Mouse (Mus musculus) gastrocnemius, adult 8-10 months (tissue): ENCODE results near the gene Il1rl1. TPM values are rescaled to one million over a fixed set of nuclear protein-coding genes. Genes with fewer than 3 reads are reported as not detected.

Experiments used
- DNase-seq, 2 experiments: peaks; one replicate each; pipeline ENCODE4 v3.0.0; 2022; ENCODE audit warnings: low spot score in 2 of 2
- total RNA-seq, 4 experiments: library from RNA; stranded (reverse); gene quantifications; 2 replicates each; pipeline ENCODE4 v1.2.4; 2022

Il1rl1 gene
- total RNA-seq, 4 experiments from 2014 or later, result 0.39 to 0.94 (median 0.52) TPM

DNA sequence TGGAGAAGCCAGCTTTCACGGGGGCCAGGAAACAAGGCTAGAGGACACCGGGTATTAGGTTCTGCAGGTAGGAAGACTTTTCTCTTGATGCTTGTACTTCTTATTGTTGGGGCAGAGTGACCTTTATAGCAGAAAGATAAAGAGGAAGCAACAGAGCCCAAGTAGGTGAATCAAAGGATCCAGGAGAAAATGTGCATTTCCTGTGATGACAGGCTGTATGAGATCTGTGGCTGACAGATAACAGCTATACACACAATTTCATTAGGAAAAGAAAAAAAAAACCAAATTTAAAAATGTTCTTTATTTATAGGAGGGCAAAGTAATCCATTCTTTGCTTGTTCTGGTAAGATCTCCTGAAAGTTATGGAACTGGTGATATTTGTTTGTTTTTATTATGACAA is 8.0 kb downstream of the Il1rl1 start:
- DNase-seq, result no peak

DNA sequence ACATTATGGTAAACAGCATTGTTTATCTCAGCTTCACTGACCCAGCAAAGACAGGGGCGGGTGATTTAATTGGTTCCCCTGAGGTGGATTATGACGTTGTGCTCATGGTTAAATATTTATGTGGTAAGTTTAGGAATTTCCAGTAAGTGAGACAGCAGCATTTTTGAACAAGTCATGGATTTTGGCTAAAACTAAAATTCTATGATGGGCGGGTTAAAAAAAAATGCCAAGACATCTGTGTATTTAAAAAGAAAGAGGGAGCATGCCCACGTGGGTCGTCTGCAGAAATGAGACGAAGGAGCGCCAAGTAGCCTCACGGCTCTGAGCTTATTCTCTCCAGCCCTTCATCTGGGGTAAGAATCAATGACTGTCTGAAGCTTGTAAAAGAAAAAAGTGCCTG is 10.1 kb downstream of the Il1rl1 start:
- no peak for DNase-seq

DNA sequence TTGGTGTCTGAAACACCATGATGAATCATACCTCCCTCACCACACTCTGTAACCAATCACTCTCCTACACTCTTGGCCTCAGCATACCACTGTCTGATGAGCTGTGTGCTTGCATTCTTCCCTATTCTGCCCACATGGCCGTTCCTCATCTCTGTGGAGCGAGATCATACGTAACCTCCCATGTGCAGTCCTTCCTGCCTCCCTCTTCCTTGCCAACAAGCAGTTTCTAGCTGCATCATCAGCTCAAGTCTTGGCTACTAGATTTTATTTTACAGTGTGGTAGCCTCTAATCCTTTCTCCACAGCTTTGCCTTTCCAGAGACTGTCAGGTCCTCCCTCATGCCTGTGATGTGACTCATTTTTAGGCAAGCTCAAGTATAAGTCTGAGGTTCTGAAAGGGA is 15.4 kb downstream of the Il1rl1 start:
- no peak for DNase-seq

DNA sequence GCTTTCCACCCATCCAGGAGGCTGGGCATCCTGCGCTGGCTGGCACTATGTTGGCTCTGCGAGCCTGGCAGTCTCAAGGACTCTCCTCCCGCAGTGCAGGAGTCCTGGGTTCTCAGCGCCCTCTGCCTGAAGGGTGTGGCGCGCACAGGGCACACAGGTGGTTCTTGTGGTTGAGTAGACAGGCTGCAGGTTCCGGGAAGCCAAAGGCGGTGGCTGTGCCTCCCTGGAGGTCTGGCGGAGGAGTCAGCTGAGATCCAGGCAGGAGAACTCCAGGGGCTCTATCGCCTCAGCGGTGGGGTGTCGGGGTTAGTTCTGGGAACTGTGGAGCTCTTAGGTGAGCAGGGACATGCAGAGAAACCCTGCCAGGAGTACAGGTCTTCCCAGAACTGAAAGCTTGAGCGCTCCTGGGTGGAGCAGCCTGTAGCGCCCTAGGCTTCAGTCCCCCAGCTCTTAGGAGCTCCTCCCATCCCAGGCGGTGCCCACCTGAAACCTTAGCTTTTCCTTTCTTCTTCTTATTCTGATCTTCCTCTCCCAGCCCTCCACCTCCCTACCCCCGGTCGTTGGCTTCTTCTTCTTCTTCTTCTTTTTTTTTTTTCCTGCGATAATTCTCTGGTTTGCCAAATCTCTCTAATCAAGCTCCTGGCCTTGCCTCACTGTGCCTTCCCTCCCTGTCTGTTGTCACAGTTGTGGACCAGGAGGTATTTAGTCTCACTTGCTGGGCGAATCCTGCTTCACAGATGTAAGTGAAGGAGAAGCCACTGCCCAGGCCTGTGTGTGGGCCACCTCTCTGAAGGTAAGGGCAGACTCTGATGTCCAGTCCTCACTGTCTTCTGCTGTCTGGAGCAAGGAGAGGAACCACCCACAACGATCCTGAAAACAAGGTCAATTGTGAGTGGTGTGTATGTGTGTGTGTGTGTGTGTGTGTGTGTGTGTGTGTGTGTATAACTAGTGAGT is 36.4 kb downstream of the Il1rl1 start, which contains the start of gene Il18r1:
Gene Il18r1 (plus strand): TSS at position 76 of the 954 bp plus-strand sequence.
- no peak for DNase-seq

DNA sequence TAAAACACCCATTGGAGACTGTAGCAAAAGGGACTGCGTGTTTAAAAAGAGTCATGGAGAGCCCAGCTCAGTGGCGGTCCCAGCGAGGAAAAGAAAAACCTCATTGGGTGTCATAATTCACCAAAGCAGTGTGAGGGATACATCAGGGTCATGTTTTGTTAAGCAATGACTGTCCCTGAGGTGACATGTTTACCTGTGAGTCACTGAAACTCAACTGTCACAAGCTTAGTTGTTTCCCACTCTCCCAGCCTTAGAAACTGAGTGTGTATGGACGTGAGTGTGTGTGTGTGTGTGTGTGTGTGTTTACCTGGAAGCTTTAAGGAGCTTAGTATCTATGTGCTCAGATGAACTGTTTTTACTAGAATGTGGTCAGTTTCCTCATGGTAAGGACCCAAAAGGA is 37.9 kb downstream of the Il1rl1 start:
- DNase-seq, result no peak

DNA sequence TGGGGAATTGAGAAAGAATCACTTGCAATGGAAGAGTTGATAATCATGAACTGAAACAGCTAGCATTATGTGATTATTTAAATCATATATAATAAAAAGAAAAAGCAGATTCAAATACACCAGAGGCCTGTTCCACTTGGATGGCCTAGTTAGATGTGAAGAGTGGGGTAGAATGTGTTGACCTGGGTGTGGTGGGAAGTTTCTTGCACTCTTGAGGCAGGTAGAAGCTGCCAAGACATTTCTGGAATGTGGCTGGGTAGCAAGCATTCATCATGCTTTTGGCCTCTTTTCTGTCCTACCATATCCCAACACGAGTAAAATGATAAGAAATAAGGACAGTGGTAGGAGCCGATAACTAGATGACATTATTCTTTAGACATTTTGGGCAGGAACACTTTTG is 39.4 kb downstream of the Il1rl1 start:
- no peak for DNase-seq

DNA sequence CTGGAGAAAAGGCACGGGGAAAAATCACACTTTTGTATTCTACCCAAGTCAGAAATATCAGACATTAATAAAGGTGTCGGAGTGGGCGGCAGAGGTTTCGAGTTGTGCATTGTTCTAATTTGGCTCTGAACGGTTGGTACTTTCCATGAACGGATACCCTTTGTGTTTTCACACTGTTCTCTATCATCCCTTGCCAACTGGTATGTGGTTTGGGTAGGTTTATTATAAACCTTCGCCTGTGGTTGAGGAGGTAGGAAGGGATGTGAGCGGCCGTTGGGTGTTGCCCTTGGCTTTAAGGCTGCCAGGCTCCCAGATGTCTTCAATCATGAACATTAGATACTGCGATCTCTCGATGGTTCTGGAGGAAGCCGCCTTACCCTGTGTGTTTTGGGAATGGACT is 40.5 kb downstream of the Il1rl1 start:
- DNase-seq, result no peak

DNA sequence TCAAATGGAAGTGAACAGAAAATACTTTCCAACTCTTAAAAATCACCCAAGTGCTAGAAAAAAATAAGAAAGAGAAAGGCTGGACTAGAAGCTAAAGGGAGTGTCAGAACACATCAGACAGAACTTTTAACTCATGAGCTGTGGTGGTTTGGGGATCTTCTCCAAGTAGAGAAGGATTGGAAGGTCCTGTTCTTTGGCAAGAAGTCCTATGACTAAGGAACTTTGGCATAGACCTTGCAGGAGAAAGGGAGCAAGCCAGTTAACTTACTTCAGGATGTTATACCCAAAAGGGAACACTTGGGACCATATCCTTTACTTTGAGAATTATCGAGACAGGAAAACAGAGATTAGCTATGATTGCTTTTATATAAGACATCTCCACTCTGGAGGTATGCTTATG is 43.0 kb downstream of the Il1rl1 start:
- no peak for DNase-seq

DNA sequence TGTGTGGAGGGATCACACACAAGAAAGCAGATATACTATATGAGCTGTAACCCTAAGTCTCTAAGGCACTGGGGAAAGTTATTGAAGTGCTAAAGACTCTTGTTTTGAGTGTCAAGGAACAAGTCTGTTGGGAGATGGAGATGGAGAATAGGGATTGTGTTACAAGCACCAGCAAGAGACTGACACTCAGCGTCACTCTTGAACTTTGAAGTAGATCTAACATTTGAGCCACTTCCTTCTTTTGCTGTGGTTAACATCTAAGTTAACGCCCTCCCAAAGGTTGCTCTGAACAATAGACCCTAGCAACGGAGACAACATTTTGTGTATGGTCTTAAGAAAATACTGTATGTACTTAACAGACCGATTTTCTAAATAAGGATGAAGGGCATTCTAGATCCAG is 44.3 kb downstream of the Il1rl1 start:
- DNase-seq, result no peak

DNA sequence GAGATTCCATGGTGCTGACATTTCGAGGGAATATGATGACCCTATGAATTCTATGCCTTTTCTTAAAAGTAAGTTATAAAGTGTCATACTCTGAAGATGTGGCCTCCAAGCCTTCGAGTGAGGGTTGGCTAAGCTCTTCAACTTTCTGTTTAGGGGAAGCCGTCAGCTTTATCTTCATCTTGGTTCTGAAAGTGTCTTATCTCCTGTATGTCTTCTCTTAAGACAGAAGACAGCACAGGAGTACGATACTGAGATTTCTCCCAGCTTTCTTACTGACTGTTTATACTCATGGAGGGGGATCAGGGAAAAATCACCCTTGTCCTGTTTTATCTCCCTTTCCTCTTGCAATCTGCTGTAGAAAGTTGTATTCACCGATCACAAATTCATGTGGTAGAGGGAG is 45.0 kb downstream of the Il1rl1 start:
- DNase-seq, result no peak

DNA sequence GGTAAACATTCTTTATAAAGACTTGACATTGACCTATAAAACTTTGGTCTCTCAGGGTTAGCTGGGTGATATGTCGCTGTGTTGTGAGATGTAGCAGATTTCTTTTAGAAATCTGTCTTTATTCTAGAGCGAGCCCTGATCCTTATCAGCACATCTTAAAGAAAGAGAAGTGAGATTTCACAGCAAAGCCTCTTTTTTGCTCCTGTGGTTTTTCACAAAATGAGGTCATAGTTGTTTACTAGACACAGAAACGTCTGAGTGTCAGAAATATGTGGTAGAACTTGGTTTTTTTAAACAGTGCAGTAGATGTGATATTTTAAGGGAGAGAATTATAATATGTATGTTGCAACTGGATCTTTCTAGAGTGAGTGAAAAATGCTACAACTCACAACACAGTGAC is 46.3 kb downstream of the Il1rl1 start:
- no peak for DNase-seq

DNA sequence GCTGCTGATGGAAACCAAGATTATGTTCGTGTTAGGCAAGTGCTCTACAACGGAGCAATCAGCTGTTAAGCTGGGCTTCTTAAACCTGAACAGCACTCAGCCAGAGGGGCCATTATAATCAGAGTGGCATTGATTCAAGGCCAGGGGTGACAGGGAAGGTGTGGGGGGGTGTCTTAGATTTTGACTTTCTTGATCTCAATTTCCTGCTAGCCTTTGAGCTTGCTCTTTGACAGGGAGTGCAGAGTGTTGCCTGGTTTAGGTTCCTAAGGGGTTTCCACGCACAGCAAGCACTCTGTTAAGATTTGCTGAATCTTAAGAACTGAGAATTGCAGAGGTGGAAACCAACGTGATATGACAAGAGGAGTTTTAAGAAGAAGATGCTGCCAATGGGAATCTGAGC is 47.4 kb downstream of the Il1rl1 start:
- DNase-seq, result no peak

DNA sequence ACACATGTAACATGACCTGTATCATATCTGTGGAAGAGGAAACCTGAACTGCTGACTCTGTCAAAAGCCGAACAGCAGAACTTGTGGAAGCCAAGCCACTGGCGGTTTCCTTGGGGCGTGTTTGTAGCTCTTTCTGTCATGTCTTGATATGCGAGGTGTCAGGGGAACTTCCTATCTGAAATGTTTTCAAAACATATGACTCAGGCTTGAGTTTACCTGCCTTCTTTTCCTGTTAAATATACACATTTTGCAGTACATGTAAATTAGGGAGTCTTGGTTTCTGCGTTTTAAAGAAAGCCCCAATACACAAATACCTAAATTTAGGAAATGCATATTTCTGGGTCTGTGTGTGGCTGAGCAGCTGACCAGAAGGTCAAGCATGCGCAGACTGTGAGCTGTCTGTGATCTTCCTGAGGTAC is 50.1 kb downstream of the Il1rl1 start:
- no peak for DNase-seq

DNA sequence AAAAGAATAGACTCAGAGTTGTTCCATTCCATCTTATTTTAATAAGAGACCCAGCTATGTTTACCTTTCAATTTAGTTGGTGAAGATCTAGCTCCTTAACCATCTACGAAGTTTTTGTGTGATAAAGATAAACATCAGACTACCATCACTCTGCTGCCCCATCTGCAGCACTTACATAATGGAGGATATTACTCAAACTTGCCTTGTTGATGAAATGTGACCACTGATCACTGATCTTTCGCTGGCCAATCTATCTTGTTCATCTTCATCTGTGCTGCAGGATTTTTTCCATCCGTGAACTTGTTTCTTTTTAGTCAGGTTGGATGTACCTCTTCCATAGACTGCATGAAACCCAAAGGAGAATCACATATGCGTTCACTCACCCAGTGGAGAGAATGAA is 65.2 kb downstream of the Il1rl1 start:
- no peak for DNase-seq

DNA sequence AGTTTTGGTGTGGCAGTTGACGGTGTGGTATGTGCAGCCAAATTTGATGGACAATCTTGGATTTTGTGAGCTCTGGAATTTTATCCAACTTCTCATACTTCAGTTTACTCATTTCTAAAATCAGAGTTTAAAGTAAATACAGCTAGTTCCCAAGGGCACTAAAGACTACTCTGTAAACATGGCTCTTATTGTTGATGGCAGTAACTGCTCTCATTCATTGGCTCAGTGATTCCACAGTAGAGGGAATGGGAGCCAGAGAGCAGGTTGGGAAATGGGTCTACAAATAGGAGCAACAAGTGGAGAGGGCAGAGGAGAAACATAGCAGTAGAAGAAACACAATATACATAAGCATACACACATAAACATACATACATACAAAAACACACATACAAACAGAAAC is 70.3 kb downstream of the Il1rl1 start:
- no peak for DNase-seq

DNA sequence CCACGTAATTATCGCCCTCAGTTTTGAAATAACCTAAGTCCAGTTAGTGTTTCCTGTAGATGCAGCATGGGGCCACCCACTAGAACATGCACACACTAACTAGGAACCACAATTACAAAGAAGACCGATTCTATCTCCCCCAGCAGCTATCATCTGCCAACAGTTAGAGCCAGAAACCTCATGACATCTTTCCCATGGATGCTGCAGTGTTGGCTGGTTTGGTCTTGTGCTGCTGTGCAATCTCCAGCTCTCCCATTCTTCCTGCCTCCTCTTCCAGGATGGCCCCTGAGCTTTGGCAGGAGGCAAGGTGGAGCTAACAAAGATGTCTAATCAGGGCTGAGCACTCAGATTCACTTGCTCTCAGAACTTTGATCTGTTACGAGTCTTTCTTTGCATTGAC is 71.8 kb downstream of the Il1rl1 start:
- DNase-seq, result no peak

DNA sequence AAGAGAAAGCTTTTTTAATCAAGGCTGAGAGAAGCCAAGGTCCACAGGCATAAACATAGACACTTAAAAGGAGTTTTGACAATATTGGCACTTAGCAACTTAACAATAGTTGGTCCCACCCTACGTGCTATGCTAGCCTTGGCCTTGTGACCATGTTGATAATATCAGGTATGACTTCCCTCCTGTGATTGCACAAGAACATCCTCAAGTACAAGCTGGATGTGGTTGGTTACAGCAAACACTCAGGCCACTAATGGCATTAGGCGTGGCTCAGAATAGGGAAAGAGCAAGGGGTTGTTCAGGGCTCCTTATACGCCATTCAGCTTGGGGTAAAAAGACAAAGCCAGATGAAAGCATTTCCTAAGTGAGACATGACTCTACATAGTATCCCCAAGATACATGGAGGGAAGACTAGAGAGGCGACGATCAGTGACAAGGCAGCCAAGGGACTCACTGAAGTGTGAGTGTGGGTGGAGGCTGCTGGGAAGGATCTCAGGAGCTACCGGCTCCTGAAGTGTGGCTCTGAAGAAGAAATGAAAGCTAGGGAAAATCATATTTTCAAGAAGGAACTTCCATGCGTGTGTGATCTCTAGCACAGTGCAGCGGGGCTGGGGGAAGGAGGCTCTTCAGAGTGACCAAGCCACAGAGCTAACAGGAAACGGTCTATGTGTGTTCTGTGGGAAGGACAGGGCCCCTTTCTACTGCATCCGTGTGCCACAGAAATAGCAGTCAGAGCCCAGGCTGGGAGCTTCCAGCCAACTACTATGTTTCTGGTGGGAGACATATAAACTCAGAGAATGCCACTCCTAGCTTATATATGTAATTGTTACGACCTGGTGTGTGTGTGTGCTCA is 72.4 kb downstream of the Il1rl1 start:
- no peak for DNase-seq

DNA sequence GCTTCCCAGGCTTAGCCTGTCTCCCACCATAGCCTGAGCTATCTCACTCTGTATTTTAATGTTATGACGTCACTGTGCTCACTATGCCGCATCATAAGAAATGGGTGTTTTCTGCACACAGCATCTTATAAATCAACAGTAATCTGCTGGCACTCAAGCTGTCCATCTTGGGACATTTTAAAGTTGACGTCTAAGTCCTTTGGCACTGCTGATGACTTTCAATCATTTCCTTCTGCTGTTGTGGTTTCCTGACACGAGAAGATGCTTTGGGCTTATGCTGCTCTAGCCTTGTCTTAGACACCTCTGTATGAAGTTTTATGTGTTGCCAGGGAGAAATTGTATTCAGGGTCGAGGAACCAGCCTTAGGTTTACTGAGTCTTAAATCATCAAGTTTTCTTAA is 75.2 kb downstream of the Il1rl1 start:
- no peak for DNase-seq
